Mouse (Mus musculus) megakaryocyte, adult 5-6 weeks (primary cell): Measurements from ENCODE around the gene Pdcd7. TPM values are rescaled to one million over a fixed set of nuclear protein-coding genes. Genes with fewer than 3 reads are reported as not detected.
"Not testable (repeated sequence)": the region's sequence is repeated elsewhere in the genome, so short reads cannot be mapped to it uniquely, and the experiment has no call there.

Experiments used
- ATAC-seq: 2 replicates; pipeline ENCODE4 v1.8.0; 2016; ENCODE audit warnings: mild to moderate bottlenecking, inconsistent platforms; ENCODE audit not compliant: poor library complexity, severe bottlenecking
- total RNA-seq, 2 experiments: library from RNA; stranded (forward) in 1 of 2; stranded (reverse) in 1 of 2; fragments of 153-499, 151-499 nt in 1 of 2; fragments of 221-1000, 200-1000 nt in 1 of 2; gene quantifications; 2 replicates each; pipeline versions ENCODE4 v1.2.3 to v1.2.4; 2015 to 2017

The Pdcd7 gene
- total RNA-seq (2015) (14.3 and 15.6 TPM in 2 replicates), total RNA-seq (2017) (18.0 and 19.3 TPM in 2 replicates)

DNA sequence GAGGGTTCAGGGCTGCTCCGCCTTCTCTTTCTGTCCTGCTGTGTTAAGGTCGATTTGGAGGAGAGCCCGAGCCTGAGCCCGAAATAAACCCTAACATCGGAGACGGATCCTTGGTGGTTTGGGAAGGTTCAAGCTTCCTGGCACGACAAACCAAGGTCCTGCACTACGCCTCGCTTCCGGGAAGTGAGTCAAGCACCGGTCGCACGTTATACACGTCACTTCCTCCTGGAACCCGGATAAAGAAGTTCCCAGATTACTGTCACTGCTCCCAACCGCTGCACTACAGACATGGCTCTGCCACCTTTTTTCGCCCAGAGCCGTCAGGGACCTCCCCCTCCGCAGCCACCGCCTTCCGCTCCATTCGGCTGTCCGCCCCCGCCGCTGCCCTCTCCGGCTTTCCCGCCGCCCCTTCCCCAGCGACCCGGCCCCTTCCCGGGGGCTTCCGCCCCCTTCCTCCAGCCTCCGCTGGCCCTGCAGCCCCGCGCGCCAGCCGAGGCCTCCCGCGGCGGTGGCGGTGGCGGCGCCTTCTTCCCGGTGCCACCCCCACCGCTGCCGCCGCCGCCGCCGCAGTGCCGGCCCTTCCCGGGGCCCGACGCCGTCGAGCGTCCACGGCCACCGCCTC, at the start of gene Pdcd7:
Gene Pdcd7, plus strand, starts transcription at position 251 of the 622 bp plus-strand sequence.
- peak; percentile 96 for ATAC-seq

DNA sequence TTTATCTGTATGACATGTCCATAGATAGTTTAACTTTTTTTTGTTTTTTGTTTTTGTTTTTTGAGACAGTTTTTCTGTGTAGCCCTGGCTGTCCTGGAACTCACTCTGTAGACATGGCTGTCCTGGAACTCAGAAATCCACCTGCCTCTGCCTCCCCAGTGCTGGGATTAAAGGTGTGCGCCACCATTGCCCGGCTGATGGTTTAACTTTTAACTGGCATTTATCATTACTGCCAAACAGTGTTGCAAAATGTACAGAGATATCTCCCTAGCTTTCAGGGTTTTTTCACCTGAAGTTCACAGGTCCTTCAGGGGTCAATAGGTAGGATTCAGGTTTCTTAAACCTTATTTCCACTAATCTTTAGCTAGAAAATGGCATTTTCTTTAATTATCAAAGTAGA, 48.8 kb upstream of the Pdcd7 start:
- no peak for ATAC-seq

GRCm38 (mm10) chr9:65298761-65299160, 47.1 kb upstream of the Pdcd7 start:
- ATAC-seq = no peak

- ATAC-seq = no peak
Observed at GRCm38 (mm10) chr9:65299650-65300049, 46.3 kb upstream of the Pdcd7 start.

GRCm38 (mm10) chr9:65302327-65302983, 43.4 kb upstream of the Pdcd7 start:
- ATAC-seq = no peak

DNA sequence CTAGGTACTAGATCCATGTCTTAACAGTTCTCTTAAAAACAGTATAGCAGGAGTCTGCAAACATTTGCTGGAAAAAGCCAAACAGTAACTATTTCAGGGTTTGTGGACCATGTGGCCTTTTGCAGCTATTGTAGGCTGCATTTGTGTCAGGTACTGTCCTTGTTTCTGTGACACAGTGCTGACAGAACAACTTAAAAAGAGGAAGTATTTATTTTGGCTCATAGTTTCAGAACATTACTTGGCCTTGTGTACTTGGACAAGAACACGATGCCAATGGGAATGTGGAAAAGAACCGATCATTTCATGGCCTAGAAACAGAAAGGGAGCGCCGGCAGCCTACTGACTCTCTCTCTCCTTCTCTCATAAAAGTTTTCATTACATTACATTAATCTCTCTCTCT, 42.3 kb upstream of the Pdcd7 start:
- no peak for ATAC-seq

DNA sequence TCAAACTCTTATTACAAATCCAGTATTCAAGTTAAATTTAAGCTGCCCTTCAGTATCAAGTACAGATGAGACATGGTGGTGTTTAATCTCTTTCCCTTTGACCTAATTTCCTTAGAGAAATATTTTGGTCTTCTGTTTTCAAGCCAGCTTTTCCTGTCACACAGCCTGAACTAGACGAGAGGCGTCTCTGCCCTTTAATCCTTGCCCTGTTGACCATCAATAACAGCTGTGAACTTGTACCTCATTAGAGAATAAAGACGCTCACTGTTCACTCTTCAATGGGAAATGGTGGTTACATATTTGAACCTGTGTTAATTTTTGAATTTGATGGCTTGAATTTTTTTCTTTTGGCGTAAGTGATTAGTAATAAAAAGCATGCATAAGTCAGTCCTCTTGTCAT, 41.6 kb upstream of the Pdcd7 start:
- ATAC-seq = no peak

GRCm38 (mm10) chr9:65306672-65307071, 39.2 kb upstream of the Pdcd7 start:
- no peak for ATAC-seq

GRCm38 (mm10) chr9:65308011-65308410, 37.9 kb upstream of the Pdcd7 start:
- ATAC-seq = no peak

DNA sequence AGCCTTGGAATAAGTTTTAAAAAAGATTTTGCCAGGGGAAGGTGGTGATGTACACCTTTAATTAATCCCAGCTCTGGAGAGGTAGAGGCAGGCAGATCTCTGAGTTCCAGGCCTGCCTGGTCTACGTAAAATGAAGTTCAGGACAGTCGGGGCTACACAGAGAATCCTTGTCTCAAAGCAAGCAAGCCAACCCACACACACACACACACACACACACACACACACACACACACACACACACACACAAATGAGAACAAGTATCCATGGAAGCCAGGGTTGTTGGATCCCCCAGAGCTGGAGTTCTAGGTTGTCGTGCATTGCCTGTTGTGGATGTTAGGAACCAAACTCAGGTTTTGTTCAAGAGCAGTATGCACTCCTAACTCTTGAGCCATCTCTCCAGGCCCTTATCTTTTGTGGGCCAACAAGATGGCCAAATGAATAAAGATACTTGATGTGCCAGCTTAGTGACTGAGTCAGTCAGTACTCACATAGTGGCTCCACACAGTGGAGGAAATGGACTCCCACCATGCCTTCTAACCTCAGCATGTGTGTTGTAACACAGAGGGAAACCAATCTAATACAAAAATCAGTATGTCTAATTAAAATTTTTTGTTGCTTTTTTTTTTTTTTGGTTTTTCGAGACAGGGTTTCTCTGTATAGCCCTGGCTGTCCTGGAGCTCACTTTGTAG, 33.1 kb upstream of the Pdcd7 start:
- peak; percentile 70 for ATAC-seq

GRCm38 (mm10) chr9:65313846-65314245, 32.1 kb upstream of the Pdcd7 start:
- no peak for ATAC-seq

- ATAC-seq = no peak
Observed at GRCm38 (mm10) chr9:65322255-65322900, 23.5 kb upstream of the Pdcd7 start.

- no peak for ATAC-seq
Observed at GRCm38 (mm10) chr9:65325971-65326370, 19.9 kb upstream of the Pdcd7 start.

DNA sequence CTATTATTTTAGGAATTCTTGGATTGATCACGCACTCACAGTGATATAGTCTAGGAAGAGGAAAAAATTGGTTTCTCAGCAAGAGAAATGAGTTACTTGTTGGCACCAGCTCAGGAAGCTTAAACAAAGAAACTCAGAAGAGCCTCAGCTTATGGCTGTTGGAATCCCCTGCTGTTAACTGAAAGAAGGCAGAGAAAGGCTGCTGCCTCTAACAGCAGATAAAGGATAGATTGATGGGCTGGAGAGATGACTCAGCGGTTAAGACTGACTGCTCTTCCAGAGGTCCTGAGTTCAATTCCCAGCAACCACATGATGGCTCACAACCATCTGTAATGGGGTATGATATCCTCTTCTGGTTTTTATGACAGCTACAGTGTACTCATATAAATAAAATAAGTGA, 18.5 kb upstream of the Pdcd7 start:
- no peak for ATAC-seq

DNA sequence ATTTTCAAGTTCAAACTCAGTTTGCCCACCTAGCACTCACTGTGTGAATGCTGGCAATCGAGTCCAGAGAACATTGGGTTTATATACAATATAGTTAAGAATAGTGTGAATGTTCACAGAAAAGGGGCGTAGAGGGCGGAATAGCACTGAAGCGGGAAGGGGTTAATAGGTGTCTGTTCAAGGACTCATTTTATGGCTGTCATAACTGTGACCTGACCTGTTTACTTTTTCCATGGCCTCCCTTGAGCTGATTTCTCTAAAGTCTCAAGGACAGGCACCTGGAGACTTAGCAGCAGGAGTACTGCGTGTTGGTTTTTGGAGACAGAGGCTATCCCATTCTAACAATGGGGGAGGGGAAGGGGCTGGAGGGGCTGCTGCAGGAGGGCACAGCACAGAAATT, 11.9 kb upstream of the Pdcd7 start:
- no peak for ATAC-seq

DNA sequence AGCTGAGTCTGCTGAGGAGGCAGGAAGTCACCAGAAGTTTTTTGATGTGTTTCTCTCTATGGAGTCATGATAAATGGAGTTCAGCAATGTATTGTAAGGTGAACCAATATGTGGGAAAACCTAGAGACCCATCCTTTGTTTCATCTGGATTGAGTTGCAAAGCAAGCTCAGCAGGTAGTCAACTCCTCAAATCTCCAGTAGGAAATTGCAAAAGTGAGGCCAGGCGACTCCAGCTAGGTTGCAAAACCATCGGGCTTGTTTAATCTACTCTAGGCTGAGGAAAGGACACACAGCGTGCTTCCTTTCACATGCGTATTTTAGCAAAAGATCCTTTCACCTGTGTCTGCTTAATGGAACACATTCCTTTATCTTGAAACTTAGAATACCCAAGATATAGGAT, 6.8 kb upstream of the Pdcd7 start:
- ATAC-seq = no peak

DNA sequence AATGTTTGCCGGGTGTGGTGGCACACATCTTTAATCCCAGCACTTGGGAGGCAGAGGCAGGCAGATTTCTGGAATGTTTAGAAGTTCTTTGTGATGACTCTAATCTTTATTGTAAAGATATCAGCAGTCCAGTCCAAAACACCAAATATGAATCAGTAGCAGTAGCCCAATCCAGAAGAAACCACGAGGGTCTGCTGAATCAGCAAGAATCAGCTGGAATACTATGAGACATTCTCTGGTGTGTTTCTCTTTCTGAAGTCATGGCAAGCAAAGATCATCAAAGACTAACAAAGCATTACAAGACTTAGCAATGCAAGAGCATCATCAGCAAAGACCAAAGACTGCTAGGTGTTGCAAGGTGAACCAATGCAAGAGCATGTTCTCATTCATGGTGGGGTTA, 5.5 kb upstream of the Pdcd7 start:
- ATAC-seq = no peak

GRCm38 (mm10) chr9:65345439-65345838, 465 bp upstream of the Pdcd7 start:
- ATAC-seq = not testable (repeated sequence)

DNA sequence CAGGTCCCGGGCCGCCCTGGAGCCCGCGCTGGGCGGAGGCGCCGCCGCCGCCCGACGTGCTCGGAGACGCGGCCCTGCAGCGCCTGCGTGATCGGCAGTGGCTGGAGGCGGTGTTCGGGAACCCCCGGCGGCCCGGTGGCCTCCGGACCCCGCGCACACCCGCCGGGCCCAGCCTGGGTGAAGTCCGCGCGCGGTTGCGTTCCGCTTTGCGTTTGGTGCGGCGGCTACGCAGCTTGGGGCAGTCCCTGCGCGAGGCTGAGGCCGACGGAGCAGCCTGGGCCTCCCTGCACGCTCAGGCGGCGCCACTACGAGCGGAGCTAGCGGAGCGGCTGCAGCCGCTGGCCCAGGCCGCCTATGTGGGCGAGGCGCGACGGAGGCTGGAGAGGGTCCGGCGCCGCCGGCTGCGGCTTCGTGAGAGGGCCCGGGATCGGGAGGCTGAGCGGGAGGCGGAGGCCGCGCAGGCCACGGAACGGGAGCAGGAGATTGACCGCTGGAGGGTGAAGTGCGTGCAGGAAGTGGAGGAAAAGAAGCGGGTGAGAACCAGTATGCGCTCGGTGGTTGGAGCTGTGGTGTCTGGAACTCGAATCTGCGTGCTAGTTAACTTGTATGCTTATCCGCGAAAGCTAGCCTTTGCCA, 690 bp downstream of the Pdcd7 start:
- ATAC-seq = peak; percentile 74

GRCm38 (mm10) chr9:65347112-65347850, 1.4 kb downstream of the Pdcd7 start:
- ATAC-seq = no peak
